Mouse (Mus musculus) gastrocnemius, postnatal 4 days (tissue): ENCODE measurements around the gene Fam118a. TPM values are rescaled to one million over a fixed set of nuclear protein-coding genes. Genes with fewer than 3 reads are reported as not detected.
A peak's percentile ranks its signal among the peaks of the same experiment; 100 is the strongest.
"Not testable (repeated sequence)": the region's sequence is repeated elsewhere in the genome, so short reads cannot be mapped to it uniquely, and the experiment has no call there.

Experiments
- DNase-seq, 2 experiments: peaks; one replicate each; pipeline ENCODE4 v3.0.0; 2021 to 2022; ENCODE audit warnings: low spot score in 2 of 2, mixed read lengths in 2 of 2
- total RNA-seq, 2 experiments: library from RNA; stranded (reverse); gene quantifications; 2 replicates each; pipeline ENCODE4 v1.2.3; 2021

Gene Fam118a
- total RNA-seq, 2 experiments from 2014 or later = 12.7 to 14.0 TPM

DNA sequence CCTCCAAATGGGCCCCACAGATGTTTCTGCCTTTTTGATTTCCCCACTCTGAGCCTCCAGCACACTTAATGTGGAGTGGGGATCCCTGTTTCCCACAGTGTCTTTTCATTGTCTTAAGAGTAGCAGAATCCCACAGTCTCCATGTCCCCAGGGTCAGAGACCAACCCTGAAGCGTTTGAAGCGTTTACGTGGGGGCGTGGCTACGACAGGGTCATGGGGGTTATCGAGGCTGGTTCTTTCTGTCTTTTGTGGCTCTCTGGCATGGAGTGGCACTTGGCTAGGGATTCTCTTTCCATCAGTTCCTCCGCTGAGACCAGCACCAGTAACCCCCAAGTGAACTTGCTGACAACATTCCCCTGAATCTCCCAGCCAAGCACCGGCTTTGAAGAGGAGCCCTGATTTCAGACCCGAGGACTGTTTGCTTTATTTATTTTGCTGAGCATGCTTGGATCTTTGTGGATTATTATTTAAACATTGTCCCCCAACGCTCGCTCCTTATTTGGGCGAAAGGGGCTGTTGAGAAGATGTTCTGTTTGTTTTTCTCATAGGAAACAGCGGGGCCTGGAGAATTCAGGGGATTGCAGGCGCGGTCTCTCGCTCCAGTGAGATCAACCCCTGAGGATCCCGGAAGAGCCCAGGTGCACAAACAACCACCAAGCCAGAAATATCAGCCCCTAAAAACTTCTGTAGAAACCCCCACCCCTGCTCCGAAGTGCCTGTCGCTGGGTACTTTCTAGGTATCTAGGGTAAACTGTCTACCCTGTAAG lies 16.7 kb upstream of the Fam118a start:
- DNase-seq = no peak

DNA sequence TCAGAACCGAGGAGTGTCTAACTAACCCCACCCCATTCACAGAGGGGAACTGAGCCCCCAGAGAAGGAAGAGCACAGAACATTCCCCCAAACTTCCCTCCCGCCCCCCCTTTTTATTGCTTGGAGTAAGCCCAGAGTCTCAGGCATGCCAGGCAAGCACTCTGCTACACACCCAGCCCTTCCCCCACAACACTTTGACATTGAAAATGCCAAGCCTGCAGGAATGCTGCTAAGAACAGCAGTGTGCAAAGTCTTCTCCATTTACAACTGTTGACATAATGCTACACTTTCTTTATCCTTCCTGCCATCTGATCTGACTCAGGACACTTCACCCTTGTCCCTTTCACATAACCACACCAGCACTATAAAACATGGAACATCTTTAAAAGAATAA lies 16.1 kb upstream of the Fam118a start:
- no peak for DNase-seq

DNA sequence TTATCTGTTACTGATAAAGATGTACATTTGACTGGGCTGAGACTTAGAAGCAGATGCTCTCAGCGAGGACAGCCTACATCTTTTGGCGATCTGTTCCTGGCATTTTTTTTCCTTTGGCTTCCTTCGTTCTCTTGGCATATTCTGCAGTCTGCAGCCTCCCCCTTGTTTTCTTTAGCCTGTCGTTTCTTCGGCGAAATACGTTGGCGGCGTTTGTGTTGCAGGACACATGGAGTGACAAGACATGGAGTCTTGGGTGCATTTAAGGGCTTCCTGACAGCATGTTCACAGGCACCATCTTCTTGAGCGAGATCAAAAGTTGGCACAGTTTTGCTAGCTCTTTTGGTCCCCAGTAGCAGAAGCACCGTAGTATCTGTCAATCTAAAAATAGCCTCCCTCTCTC lies 13.0 kb upstream of the Fam118a start:
- DNase-seq = no peak

DNA sequence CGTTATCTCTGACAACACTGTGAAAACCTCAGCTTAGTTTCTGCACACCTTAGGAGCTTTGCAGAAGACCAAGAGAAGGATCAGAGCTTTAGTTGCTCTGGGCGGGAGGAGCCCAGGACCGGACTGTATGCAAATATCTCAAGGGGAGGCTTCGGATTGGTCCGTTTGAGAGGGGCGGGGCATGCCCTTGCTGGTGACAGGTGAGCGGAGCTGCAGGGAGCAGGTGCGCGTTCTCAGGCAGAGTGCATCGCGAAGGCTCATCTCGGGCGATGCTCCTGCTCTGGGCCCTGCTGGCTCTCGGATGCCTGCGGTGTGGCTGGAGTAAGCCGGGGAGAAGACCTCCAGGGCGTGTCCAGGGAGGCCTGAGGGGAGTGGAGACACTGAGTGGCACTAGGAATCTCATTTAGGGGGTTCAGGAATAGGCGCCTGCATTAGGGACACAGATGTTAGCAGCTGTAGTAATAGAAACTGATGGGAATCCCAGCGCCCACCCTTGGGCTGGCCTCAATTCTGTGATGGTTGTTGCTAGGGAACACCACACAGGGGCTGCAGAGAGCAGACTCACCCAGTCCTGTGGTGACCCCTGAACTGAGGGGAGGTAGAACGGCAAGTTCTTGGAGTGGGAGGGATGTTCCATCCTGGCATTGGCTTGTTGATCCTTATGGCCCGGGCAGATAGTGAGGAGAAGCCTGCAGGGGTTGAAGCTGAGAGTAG lies 11.6 kb upstream of the Fam118a start, which contains the start of gene Upk3a:
Upk3a (plus strand) TSS at position 191 of the 714 bp plus-strand sequence.
- DNase-seq = no peak

DNA sequence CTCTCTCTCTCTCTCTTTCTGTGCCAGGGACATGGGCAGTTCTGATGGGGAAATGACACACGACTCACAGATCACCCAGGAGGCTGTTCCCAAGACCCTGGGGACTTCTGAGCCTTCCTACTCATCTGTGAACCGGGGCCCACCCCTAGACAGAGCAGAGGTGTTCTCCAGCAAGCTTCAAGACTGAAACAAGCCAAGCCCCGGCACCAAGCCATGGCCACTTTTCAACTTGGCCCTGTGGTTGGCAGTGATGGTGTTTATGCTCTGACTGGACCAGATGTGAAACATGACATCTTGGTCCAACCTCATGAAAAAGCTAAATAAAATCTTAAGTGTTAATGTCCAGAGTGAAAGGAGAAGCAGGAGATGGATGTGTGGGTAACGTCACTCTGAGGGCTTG lies 6.5 kb upstream of the Fam118a start:
- DNase-seq = no peak

DNA sequence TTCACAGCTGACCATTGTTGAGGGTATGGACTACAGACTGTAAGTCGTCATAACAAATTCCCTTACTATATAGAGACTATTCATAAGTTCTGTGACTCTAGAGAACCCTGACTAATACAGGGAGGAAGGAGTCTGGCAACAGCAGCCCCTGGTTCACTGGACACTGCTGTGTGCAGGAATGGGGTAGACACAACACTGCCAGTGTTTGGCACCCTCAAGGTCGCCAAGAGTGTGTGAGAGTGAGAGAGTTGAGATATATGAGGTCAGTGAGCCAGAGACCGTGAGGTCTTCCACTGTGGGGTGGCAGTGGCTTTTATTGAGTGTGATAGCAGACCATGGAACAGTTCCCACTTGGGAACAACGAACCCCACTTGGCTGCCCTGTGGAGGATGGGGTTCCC lies 2.6 kb upstream of the Fam118a start:
- DNase-seq = no peak

DNA sequence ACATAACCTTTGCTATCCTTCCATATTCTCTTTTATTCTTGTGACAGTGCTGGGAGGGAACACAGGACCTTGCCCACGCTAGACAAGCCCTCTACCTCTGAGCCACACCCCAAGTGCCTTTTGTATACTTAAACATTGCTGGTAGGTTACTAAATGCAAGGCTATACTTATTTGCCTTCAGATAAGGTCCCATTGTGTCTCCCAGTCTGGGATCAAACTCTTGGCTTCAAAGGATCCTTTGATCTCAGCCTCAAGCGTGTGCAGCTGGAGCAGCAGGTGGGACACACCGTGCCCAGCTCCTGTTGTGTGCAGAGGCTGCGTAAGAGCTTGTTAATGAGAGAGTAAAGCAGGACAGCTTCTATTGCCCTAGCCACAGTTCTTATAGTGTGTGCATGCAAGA lies 1.0 kb upstream of the Fam118a start:
- no peak for DNase-seq

DNA sequence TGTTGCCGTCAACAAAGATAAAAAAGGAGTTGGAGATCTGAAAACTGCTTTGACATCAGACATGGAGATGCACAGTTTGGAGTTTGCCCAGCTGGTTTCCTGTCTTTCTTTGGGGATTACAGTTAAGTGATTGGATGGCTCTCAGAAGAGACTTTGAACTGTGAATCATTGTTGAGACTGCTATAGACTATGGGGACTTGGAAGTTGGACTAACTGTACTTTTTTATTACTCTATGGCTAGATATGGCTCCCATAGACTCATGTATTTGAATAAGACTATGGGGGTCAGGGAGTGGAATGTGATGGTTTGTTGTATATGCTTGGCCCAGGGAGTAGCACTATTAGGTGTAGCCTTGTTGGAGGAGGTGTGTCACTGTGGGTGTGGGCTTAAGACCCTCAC lies 1.9 kb downstream of the Fam118a start:
- DNase-seq = not testable (repeated sequence)

DNA sequence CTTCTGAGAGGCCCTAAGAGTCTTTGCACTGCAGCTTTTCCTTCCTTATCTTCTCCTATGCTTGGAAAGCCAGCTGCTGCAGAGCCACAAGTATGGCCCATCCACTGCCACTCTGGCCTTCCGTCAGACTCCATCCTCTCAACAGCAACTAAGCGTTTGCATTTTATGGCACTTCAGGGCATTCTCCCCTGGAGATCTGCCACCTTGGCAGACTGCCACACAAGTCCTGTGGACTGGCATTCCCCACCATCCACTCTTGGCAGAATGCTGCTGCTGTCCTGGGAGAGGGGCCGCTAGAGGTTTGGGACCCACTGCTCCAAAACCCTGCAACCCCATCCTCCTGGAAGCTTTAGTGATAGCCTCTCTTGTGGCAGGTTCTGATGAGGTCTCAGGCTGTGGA lies 3.1 kb downstream of the Fam118a start:
- no peak for DNase-seq

DNA sequence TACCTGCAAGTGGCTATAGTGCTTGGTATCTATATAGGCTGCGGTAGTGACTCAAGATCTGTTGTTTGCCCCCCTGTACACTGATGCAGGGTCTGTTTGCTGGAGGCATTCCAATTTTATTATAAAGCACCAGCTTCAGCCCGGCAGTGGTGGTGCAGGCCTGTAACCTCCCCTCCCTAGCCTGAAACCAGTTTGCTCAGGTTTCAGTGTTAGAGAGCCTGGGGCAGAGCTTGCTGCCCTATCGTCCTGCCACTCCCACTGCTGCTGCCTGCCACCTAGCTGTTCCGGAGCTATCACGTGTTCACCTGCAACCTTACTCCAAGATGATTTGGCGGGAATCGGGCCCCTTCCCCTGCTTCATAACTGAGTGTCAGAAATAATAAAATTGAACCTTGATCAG lies 5.2 kb downstream of the Fam118a start:
- DNase-seq = not testable (repeated sequence)

DNA sequence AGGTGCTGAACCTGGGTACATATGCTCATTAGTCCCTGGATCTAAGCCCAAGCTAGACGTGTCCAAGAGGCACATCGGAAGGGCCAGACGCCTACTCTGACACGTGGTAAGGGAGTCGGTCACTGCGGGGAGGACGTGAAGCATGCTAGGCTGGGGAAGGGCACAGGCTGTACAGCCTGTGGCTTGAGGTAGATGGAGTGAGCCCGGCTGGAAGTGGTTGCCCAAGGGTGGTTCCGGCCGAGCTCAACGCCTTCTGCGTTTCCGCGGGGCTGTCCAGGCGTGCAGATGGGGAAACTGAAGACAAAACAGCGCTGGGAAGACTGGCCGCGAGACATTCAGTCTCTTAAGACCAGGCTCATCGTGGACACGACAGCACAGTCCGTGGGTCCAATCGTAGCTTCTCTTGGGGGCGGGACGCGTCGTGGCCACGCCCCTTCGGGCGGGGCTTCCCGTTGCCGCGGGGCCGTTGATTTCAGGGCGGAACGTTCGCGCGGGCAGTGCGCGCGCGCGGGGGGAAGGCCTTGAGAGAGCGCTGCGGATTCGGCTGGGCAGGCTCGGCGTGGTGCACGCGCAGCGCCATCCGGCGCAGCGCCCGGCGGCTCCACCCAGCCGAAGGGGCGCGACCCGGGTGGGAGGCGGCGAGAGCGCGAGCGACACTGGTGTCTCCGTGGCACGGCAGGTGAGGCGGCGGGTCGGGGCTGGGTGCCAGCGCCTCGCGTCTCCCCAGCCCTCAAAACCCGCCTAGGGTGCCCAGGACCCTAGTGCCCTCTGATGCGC lies 8.0 kb downstream of the Fam118a start:
- DNase-seq = peak; percentile 98

DNA sequence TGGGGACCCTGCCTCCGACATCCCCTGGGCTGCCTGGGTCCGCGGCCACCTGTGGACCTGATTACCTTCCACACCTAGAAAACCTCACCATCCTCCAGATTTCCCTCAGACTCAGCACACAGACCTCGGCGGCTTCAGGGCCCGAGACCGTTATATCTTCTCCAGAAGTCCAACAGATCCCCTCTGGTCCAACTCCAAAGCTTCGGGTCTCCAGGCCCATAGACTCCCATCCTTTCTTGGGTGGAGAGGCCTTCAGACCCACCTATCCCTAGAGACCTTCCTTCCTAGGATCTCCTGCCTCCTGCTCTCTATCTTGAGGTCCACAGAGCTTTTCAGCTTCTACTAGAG lies 8.6 kb downstream of the Fam118a start:
- no peak for DNase-seq

DNA sequence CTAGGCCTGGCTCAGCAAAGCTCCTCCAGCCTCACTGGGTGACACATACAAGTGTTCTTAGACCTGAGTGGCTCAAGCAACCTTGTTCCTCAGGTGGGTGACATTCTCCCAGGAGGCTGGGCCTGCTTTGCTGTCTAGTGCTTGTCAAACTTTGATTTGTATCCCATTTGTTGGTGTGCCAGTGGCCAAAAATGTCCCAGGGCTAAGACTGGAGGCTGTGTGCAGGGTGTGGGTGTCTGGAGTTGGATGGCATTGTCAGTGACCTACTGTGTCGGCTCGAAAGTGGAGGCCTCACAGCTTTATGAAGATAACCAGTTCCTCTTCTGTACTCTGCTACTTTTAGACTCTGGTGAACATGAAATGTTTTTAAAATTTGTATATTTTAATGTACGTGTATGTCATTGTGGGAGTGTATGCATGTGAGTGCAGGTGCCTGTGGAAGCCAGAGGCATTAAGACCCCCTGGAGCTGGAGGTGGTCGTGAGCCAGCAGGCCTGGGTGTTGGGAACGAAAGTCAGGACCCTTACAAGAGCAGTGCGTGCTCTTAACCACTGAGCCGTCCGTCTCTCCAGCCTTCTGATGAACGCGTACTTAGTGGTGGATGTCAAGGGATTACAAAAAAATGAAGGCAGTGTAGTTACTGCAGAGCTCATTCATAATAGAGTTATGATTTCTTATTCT lies 12.9 kb downstream of the Fam118a start:
- no peak for DNase-seq

DNA sequence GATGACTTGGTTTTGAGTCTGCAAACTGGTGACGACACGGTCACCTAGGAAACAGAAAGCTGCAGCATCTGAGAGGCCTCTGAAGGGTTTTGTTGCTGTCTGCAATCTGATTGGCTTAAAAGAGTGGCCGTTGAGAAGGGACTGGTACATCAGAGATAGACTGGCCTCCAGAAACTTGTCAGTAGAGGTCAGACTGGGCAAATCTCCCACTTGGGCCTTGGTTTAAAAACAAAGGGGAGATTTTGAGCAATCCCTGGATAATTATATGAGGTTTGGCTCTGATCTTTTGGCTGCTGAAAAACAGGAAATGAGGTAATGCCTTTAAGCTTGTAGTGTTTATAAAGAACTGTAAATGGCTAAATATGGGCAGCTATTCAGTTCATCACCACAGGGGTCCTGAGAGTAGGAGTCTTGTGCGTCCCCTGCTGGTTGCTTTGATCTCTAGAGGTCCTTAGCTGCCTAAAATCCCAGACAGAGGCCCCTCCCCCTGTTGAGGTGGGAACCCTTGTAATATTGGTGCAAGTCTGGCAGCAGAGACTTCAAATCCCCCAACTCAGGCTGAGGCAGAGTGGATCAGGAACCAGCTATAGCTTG lies 13.7 kb downstream of the Fam118a start:
- peak in 1 of 2 experiments; percentile 71 for DNase-seq

DNA sequence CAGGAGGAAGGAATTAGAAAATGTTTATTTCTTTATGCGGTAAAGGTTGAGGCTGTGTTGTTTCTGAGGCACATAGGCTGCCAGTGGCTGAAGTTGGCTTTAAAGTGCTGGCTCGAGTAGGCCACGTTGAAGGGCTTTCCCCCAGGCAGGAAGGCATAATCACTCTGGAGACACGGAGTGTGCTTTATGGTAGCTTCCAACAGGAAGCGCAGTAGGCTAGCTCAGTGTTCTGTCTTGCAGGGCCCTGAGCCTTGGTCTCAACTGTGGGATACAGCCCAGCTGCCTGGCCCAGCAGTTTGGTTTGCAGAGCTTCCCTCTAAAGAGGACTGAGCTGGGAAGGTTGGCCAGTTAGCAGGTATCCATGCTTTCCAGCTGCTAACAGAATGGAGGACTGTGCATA lies 14.4 kb downstream of the Fam118a start:
- no peak for DNase-seq

DNA sequence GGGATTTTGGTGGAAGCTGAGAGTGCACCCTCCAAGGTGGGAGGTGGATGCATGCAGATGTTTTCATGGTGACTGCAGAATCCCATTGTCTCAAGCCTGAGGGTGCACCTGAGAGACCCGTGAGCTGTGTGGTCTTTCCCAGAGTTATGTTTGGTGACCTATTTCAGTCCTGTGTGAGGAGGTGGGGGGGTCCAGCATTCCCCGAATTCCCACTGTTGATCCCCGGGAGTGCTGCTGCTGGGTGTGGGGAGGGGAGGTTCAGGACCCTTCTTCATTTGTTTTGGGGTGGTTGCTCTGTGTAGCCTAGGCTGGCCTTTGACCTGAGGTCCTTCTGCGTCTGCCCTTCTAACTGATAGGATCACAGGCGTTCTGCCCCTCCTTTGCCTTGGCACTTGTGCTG lies 15.0 kb downstream of the Fam118a start:
- DNase-seq = no peak

DNA sequence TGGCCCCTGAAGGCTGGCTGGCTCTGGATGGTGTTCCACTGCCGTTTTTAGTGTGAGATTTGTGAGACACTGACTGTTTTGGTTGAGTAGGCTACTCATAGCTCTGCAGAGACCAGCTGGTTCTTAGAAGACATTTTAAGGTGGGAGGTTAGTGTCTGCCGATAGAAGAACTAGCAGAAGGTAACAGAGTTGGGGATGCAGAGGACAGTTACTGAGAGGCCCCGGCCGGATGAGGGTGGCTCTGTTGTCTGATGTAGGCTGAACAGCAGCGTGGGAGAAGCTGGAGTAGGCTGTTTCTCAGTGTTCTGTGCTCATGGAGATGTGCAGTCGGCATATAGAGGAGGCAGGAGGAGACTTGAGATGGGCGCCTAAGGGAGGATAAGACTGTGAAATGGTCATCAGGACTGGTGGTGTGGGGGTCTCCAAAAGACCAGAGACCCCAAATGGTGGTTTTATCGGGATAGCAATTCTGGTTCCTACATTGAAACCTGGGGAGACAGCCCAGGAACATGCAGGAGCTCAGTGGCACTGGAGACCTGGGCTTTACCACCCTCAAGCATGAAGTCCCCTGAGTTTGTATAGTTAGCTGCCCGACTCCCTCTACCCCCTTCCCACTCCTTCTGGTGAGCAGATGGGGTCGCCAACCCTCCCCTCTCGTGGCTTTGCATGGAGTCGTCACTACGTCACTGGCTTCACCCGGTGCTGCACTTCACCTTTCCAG lies 17.6 kb downstream of the Fam118a start:
- no peak for DNase-seq

DNA sequence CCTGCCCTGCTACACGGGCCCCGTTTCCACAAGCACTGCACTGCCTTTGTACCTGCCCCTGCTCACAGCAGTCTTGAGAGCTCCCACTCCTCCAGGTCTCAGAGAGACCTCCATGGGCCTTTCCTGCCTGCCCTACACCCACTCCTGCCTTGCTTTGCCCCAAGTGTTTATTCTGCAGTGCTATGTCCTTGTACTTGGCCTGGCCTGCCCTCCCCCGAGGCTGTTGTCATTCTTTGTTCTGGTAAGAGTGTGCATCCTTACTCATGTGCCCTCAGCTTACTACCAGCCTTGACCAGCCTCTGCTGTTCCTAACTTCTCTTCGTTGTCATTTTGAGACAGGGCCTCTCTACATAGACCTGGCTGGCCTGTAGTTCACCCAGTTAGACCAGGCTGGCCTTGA lies 19.1 kb downstream of the Fam118a start:
- DNase-seq = no peak

DNA sequence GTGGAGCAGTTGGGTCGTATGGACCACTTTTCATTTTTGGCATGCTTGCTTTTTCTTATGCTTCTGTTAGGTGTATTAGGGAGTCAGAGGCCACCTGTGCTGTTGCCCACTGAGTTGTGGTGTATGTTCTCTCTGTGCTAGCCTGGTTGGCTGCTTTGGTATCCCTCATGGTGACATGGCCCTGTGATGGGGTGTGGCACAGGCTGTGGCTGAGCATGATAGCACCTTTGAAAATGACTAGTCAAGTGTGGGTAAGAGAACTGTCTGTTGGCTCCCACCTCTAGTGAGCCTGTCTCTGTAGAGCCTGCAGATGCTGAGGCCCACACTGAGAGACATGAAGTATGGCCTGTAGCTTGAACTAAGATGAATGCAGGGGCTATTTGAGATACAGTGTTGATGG lies 21.0 kb downstream of the Fam118a start:
- no peak for DNase-seq

DNA sequence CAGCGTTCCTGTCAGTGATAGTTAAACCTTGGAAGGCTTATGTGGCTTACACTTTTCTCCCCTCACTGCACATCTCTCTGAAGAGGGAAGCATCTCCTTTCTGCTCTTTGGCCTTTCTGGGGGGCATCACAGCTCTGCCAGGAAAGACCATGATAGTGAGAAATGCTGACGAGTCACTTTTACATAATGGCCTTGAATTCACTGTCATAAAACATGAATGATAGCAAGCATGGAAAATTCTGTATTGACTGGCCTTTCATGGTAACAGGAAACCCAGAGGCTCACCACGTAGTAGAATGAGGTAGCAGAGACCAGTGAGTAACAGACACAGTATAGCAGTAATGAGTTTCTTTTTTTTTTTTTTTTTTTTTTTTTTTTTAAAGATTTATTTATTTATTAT lies 25.4 kb downstream of the Fam118a start:
- DNase-seq = no peak
